Mouse (Mus musculus) liver, embryonic 14.5 days (tissue): ENCODE results near the gene Mrps15. TPM values are rescaled to one million over a fixed set of nuclear protein-coding genes. Genes with fewer than 3 reads are reported as not detected.

ENCODE experiments used
- ATAC-seq: fragments of 200-750 bp; cut with Nextera tagmentation; 2 replicates; pipeline ENCODE4 v1.8.0; 2017; ENCODE audit warnings: moderate number of reproducible peaks, mild to moderate bottlenecking, moderate library complexity; ENCODE audit not compliant: insufficient read depth
- DNase-seq, 3 experiments: peaks; one replicate each; pipeline ENCODE4 v3.0.0-alpha.2; 2012 to 2013; ENCODE audit warnings: low read depth in 3 of 3, low spot score in 3 of 3
- H3K27ac ChIP-seq: fragments of 300-500 bp; sonication (generic); 2 replicates; pipeline ENCODE4 v1.5.1; 2014; ENCODE audit warnings: moderate library complexity, mild to moderate bottlenecking, control low read depth, inconsistent platforms
- H3K27me3 ChIP-seq: fragments of 300-500 bp; sonication (generic); 2 replicates; pipeline ENCODE4 v1.6.1; 2014; ENCODE audit warnings: mild to moderate bottlenecking, low read length, moderate library complexity; ENCODE audit not compliant: control insufficient read depth, insufficient read depth
- H3K36me3 ChIP-seq: fragments of 300-500 bp; sonication (generic); replicated peaks from 2 replicates; pipeline ENCODE4 v1.6.1; 2014; ENCODE audit warnings: low read depth; ENCODE audit not compliant: control insufficient read depth, insufficient read depth
- H3K4me1 ChIP-seq, 2 experiments: fragments of 200-500 bp in 1 of 2; fragments of 300-500 bp in 1 of 2; sonication (generic) in 1 of 2; replicated peaks; 2 replicates each; pipeline ENCODE4 v1.6.1; 2012 to 2014; ENCODE audit warnings: antibody characterized with exemption in 1 of 2, inconsistent platforms in 1 of 2, low read length in 1 of 2; ENCODE audit not compliant: control insufficient read depth in 2 of 2, insufficient read depth in 2 of 2
- H3K4me2 ChIP-seq: fragments of 300-500 bp; sonication (generic); 2 replicates; pipeline ENCODE4 v1.6.1; 2014; ENCODE audit warnings: low read depth, mild to moderate bottlenecking, control low read depth, moderate library complexity
- H3K4me3 ChIP-seq, 2 experiments: fragments of 200-500 bp in 1 of 2; fragments of 300-500 bp in 1 of 2; sonication (generic) in 1 of 2; 2 replicates each; pipeline ENCODE4 v1.5.1; 2012 to 2014; ENCODE audit warnings: low read depth in 2 of 2, low read length in 2 of 2, mild to moderate bottlenecking in 2 of 2, control low read depth in 1 of 2, inconsistent platforms in 1 of 2, moderate library complexity in 1 of 2; ENCODE audit not compliant: insufficient read depth in 1 of 2
- H3K9ac ChIP-seq: fragments of 300-500 bp; sonication (generic); replicated peaks from 2 replicates; pipeline ENCODE4 v1.6.1; 2014; ENCODE audit warnings: mild to moderate bottlenecking, control low read depth, moderate library complexity
- H3K9me3 ChIP-seq: fragments of 300-500 bp; sonication (generic); 2 replicates; pipeline ENCODE4 v1.6.1; 2016; ENCODE audit warnings: low read length, mixed read lengths; ENCODE audit not compliant: control insufficient read depth
- CTCF ChIP-seq: IDR thresholded peaks from 2 replicates; pipeline ENCODE4 v1.5.1; 2016; ENCODE audit warnings: antibody characterized with exemption, low read depth, control low read depth
- EP300 ChIP-seq: IDR thresholded peaks from 2 replicates; pipeline ENCODE4 v1.6.1; 2016; ENCODE audit warnings: antibody characterized with exemption, low read depth
- WGBS: fragments of 180-500 bp; shearing (Covaris S2); extraction: QIAGEN DNeasy Blood & Tissue Kit; methylation state at CpG from one replicate; pipeline ENCODE4 v1.1.7; 2014; ENCODE audit not compliant: insufficient replicate concordance; 5-methylcytosine and 5-hydroxymethylcytosine counted together
- polyA plus RNA-seq, 2 experiments: library from polyadenylated mRNA; depleted of rRNA in 1 of 2; stranded (reverse) in 1 of 2; unstranded in 1 of 2; fragments of >200 nt; fragmentation: Nextera tagmentation in 1 of 2; extraction: Ambion mirVana in 1 of 2; gene quantifications; 2 replicates each; pipeline versions ENCODE4 v1.2.1 to v1.2.3; 2012 to 2014

Gene Mrps15
- polyA plus RNA-seq, 2 experiments, result 41.3 to 88.4 TPM

DNA sequence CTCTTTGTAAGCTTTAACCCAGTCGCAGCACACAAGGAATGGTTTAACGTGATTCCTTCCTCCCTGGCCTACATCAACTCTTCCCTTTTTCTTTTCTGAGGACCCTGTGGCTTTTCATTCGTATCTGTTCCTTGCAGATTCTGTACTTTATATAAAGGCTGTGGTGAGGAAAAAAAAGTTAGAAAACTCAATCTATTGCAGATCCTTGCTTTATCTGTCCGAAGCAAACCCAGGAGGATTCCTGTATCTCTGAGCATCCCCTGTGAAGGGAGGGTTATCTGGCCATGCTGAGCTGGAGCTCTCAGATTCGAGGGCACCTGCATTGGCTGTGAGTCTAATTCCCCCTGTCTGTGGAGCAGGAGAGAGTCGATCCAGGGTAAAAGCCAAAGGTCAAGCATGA lies 22.1 kb downstream of the Mrps15 start:
- ATAC-seq (no peak), DNase-seq (no peak)
- 54% methylated on average over 6 of the region's 6 CpGs for WGBS
- Histone ChIP-seq H3K36me3 (no peaks in the 10 kb centered on the region), H3K27ac (no peak overlapping the region), H3K9me3 (no peaks in the 10 kb centered on the region), H3K27me3 (no peaks in the 10 kb centered on the region), H3K9ac (no peak overlapping the region), H3K4me1 (no peaks in the 10 kb centered on the region), H3K4me2 (no peak overlapping the region), H3K4me3 (no peak overlapping the region)
- TF ChIP-seq EP300 (no peak), CTCF (no peak)

DNA sequence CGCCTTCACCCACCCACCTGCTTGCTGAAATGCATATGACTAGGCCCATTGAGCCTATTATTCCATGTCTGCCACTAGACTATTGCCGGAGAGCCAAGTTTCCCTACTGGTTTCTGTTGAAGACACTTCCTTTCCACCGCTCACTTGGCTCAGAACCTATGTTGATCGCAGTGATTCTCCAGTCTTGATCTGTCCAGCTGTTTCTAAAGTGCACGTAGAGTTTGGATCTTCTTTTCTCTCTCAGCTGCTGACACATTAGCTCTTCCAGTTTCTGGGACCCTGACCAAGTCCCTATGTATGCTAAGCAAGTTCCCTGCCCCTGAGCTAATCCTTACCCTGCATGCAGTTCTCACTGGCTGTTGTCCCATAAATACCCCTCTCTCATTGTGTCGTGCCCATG lies 31.1 kb downstream of the Mrps15 start:
- H3K36me3 ChIP-seq, result no peaks in the 10 kb centered on the region
- no peaks in the 10 kb centered on the region for H3K9me3 ChIP-seq
- H3K27me3 ChIP-seq, result no peaks in the 10 kb centered on the region
- H3K4me1 ChIP-seq, result no peaks in the 10 kb centered on the region
- ATAC-seq (no peak), DNase-seq (no peak)
- H3K4me3 ChIP-seq, result no peak overlapping the region
- 61% methylated on average over 6 of the region's 6 CpGs for WGBS
- no peak for TF ChIP-seq EP300
- TF ChIP-seq CTCF, result no peak
- H3K4me2 ChIP-seq, result no peak overlapping the region
- no peak overlapping the region for H3K27ac ChIP-seq
- H3K9ac ChIP-seq, result no peak overlapping the region

DNA sequence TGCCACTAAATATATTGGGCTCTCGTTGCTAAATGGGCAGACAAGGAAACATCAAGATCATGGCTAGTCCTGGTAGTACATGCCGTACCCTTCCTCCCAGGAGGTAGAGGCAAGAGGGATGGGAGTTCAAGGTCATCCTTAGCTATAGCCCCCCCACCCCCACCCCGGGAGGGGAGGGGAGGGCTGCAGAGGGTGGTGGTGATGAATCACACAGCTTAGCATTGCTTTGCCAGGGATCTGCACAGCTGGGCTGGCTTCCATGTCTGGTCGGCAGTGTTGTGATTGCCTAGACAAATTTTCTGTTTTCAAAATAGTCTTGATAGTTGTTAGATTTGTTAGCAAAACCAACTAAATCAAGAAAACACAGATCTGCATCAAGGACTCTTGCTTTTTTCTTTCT lies 32.5 kb downstream of the Mrps15 start:
- H3K4me3 ChIP-seq, result no peak overlapping the region
- H3K27ac ChIP-seq, result no peak overlapping the region
- no peaks in the 10 kb centered on the region for H3K36me3 ChIP-seq
- ATAC-seq (no peak), DNase-seq (no peak)
- no peaks in the 10 kb centered on the region for H3K27me3 ChIP-seq
- H3K9me3 ChIP-seq, result no peaks in the 10 kb centered on the region
- H3K4me2 ChIP-seq, result no peak overlapping the region
- no peaks in the 10 kb centered on the region for H3K4me1 ChIP-seq
- TF ChIP-seq CTCF, result no peak
- TF ChIP-seq EP300, result no peak
- H3K9ac ChIP-seq, result no peak overlapping the region
- 61% methylated on average over 4 of the region's 4 CpGs for WGBS

DNA sequence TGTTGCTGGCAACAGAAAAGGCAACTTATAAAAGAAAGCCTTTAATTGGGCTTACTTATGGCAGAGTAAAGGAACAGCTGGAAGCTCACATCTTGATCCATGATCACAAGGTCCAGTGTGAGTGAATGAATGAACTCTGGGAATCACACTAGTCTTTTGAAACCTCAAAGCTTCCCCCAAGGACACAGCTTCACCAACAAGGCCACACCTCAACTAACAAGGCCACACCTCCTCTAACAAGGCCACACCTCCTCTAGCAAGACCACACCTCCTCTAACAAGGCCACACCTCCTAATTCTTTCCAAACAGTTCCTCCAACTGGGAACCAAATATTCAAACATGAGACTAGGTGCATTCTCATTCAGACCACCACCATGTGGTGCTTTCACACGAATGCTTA lies 34.9 kb downstream of the Mrps15 start:
- no peak for TF ChIP-seq CTCF
- TF ChIP-seq EP300, result no peak
- H3K4me2 ChIP-seq, result no peak overlapping the region
- ATAC-seq (no peak), DNase-seq (no peak)
- no peaks in the 10 kb centered on the region for H3K27me3 ChIP-seq
- H3K27ac ChIP-seq, result no peak overlapping the region
- no peaks in the 10 kb centered on the region for H3K4me1 ChIP-seq
- 67% methylated on average over 1 of the region's 1 CpGs for WGBS
- H3K9ac ChIP-seq, result no peak overlapping the region
- H3K4me3 ChIP-seq, result no peak overlapping the region
- H3K36me3 ChIP-seq, result no peaks in the 10 kb centered on the region
- H3K9me3 ChIP-seq, result no peaks in the 10 kb centered on the region

DNA sequence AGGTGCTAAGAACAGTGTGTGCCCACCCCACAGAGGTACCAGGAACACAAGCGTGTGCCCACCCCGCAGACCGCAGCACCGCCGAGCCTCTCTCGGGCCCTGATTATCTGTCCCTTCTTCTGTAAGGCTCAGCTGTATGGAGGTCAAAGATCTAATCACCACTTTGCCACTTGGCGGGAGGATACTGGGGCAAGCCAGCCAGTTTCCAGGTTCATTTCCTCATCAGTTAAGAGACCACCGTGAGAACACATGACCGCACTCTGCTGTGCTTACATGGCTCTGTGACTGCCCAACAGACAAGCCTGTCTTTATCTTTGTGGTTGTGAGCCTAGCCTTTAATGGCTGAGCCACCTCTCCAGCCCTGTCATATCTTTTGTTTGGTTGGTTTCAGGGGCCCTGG lies 36.3 kb downstream of the Mrps15 start:
- Histone ChIP-seq H3K4me3 (no peak overlapping the region), H3K9me3 (no peaks in the 10 kb centered on the region), H3K4me1 (no peaks in the 10 kb centered on the region), H3K36me3 (no peaks in the 10 kb centered on the region), H3K27ac (no peak overlapping the region), H3K4me2 (no peak overlapping the region), H3K27me3 (no peaks in the 10 kb centered on the region), H3K9ac (no peak overlapping the region)
- DNase-seq, result no peak
- no peak for ATAC-seq
- TF ChIP-seq EP300 (no peak), CTCF (no peak)
- 31% methylated on average over 9 of the region's 9 CpGs for WGBS
